Mouse (Mus musculus) kidney, adult 11 months (tissue): ENCODE results near the gene Lix1l.

ENCODE experiments used
- DNase-seq: peaks from one replicate; pipeline ENCODE4 v3.0.0; 2022

Gene Lix1l

DNA sequence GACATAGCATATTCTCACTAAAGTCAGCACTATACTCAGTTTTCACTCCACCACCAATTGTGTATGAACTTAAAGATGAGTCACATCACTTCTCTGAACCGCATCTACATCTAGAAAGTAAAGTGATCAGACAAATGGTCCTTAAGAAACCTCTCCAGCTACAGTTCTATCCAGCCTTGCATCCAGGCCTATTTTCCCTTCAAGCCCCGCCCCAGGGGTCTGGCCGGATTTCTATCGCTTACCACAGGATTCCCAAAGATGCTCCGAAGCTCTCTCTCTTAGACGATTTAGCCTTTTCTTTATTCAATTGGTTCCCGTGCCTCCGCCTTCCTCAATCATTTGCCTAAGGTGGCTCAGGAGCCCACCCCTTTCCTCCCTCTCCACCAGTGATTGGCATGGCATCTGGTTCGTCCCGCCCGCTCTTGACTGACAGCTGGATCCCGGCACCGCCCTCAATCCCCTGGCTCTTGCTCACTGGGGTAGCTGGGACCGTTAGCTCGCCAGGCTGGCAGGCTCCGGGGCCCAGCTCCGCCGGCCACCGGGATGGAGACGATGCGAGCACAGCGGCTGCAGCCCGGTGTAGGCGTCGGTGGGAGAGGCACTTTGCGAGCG lies at the start of gene Lix1l:
Lix1l (plus strand) TSS at position 511 of the 612 bp plus-strand sequence.
- DNase-seq, result peak; percentile 93

DNA sequence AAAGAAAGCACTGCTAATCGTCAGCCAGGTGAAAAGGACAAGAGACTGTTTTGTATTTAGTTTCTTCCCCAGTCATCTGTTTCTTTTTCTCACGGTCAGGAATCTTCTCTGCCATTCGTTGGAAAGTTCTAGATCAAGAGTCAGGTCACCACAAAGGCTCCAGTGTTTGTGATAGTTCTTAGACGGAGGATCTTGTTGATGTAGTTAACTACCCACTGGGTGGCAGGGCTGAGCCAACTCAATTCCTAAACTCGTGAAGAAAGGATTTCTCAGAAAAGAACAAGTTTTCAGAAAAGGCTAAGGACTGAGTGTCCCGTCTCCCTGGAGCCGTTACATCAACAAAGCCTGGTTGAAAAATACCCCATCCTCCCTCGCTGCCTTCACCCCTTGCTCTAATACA lies 49.7 kb upstream of the Lix1l start:
- peak; percentile 69 for DNase-seq

DNA sequence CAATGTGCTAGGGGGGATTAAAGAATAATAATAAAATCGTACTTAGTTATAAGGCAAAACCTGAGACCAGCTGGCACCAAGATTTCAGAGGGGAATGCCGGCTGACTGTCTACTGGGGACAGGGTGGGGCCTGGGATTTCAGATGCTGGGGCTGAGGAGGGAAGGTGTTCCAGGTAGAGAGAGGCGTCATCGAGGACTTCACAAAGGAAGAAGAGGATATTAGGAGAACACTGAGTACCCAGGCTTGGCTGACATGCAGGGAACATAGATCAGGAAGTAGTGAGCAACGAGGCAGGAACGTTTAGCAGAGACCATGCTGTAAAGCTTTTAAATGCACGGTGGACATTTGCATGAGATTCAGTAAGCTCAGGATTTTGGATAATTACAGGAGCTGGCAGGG lies 49.1 kb upstream of the Lix1l start:
- no peak for DNase-seq

DNA sequence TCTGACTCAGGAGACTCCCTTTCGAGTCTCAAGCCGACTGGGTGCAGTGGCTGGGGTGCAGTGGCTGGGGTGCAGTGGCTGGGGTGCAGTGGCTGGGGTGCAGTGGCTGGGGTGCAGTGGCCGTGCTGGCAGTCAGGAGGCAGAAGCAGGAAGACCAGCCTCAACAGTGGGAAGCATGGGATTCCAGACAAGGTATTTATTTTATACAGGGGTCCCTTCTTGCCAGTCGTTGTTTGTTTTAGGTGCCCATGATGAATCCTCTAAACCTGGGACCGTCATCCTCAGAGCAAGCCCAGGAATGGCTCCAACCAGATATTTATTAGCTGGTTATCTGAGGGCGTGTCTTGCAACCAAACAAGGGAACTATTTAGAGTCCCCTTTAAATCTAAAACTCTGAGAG lies 47.3 kb upstream of the Lix1l start:
- DNase-seq, result no peak

DNA sequence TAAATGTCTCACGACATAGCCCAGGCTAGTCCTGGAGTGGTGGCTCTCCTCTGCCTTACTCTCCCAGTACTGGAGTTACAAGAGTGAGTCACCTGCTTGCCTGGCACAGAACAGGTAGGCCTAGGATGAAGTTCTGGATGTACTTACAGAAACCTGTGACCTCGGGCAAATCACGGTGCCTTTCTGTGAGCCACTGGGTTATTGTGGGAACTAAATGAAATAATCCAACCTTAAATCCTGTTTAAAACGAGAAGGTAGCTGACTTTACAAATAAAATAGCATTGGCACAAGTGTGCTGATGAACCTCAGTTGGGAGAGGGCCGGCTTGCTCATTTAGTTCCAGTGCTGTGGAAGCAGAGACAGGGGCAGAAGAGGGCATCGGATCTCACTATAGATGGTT lies 46.7 kb upstream of the Lix1l start:
- peak; percentile 34 for DNase-seq

DNA sequence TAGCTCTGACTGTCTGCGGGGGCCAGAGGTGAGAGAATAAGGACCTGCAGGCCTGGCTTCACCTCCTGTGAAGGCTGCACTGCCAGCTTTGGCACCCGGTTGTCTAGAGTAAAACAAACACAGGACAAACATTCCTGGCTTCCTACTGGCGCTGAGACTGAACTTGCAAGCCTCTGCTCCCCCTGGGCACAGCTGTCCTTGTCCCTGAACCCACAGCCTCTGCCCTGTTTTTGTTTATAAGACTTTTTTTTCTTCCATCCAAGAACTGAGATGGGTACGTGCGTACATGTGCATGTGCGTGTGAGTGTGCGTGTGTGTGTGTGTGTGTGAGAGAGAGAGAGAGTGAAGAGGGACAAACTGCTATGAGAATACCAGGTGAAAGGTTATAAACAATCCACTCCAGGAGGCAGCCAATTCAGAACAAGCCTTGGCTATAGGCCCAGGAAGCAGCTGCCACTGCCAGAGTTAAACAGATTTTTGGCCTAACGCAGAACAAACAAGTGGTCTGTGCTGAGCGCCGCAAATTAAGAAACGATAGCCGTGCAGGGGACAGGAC lies 45.8 kb upstream of the Lix1l start:
- peak; percentile 92 for DNase-seq

DNA sequence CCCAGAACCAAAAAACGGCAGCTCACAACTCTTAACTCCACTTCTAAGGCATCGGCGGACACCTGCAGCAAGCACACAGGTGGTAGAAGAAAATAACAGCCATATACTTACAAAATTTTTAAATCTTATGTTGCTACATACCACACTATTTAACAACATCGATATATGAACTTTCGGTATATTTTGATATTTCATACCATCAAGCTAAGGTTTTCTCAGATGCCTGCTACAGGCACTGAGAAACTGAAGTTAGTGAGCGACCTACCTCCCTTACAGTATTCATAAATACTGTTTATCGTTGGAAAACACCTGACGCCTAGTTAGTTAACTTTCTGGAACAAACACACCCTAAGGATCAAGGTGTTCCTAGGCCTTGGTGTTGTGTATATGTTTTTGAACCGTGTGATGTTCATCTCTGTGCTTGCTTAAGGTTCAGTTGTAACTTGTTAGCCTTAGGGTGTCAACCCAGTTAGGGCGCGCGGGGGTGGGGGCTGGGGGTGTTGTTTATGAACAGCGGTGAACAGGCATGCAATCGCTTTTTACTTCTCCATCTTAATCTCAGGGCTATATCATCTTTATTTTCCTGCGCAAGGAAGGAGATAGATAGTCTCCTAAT lies 44.8 kb upstream of the Lix1l start:
- no peak for DNase-seq

DNA sequence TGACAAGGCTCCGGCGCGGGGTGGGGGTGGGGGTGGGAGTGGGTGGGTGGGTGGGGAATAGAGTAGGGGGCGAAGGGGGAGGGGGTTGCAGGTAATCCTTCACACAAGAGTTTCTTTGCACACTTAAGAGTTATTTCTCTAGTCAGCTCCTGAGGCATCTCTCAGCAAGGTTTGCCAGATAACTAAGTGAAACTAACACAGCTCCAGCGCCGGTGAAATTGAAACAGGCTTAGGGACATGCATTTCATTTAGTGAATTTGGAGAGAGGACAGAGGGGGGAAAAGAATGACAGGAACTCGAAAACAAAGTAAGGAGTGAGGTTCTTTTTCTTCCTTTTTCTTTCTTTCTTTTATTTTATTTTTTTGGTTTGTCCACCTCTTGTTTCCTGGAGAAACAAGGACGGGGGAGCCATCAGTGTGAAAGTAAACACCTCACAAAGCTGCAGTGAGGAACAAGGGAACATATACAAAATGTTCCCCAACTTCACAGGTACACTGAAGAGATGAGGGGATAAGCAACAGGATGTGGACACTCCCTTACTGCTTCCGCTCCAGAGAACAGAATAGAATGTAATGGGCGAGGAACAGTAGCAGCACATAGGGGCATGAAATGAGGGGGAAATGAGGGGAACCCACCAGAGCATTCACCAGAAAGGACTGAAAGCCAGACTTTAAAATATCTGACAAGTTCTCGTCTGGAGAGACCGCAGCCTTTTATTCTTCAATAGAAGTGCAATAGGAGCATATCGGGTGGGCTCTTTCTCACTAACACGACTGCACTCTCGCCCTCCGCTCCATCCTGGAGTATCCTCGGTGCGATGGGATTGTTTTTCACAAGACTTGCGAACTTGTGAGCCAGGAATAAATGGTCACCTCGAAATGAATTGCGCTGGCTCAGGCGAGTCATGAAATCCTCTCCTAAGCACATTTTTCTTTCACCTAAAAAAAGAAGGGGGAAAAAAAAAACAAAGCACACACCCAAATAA lies 44.0 kb upstream of the Lix1l start:
- DNase-seq, result peak; percentile 30

DNA sequence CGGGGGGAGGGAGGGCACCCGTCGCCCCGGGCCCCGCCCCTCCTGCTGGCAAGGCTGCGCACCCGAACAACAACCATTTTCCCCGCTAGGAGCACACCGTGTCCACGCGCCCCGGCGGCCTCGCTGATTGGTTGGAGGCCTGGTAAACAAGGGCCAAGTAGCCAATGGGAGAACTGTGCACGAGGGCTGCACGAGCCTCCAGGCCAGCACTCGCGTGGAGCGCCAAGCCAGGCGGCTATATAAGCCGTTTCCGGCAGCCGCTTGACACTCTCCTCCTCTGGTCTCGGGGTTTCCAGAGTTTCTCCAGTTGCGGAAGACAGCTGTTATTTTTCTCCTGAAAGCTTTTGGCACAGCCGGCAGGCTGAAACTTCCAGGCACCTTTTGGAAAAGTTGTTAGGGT lies 43.3 kb upstream of the Lix1l start, which contains the start of gene Txnip:
Txnip (plus strand) TSS at position 264 of the 400 bp plus-strand sequence.
- peak; percentile 100 for DNase-seq

DNA sequence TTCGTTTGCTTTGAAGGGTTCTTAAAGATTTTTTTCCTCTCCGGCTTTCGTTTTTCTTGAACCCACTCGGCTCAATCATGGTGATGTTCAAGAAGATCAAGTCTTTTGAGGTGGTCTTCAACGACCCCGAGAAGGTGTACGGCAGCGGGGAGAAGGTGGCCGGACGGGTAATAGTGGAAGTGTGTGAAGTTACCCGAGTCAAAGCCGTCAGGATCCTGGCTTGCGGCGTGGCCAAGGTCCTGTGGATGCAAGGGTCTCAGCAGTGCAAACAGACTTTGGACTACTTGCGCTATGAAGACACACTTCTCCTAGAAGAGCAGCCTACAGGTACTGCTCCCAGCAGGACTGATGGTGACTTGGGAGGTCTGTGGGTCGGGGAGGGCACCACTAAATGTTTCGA lies 42.8 kb upstream of the Lix1l start:
- peak; percentile 49 for DNase-seq

DNA sequence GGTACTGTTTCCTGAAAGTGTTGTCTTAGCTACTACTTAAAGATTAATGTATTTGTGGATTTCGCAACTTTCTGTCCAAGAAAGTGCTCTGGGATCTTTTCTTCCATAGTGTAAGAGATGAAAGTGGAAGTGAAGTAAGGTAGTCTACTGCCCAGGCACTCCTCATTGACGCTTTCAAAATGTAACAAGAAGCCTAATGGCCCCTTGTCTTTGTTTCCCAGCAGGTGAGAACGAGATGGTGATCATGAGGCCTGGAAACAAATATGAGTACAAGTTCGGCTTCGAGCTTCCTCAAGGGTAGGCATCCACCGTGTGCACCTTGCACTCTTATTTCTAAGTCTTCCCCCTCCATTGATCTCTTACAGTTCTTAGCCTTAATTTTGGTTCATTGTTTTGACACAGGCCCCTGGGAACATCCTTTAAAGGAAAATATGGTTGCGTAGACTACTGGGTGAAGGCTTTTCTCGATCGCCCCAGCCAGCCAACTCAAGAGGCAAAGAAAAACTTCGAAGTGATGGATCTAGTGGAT lies 42.2 kb upstream of the Lix1l start:
- no peak for DNase-seq

DNA sequence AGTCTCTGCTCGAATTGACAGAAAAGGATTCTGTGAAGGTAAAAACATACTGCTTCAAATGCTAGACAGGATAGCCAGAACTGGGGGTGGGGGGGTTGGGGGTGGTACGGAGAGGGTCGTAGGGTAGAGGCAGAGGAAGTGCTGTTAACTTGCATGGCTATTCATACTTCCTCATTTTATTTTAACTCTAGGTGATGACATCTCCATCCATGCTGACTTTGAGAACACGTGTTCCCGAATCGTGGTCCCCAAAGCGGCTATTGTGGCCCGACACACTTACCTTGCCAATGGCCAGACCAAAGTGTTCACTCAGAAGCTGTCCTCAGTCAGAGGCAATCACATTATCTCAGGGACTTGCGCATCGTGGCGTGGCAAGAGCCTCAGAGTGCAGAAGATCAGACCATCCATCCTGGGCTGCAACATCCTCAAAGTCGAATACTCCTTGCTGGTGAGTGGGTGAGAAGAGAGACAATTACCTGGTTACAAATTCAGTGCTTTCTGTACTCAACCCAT lies 41.5 kb upstream of the Lix1l start:
- peak; percentile 18 for DNase-seq

DNA sequence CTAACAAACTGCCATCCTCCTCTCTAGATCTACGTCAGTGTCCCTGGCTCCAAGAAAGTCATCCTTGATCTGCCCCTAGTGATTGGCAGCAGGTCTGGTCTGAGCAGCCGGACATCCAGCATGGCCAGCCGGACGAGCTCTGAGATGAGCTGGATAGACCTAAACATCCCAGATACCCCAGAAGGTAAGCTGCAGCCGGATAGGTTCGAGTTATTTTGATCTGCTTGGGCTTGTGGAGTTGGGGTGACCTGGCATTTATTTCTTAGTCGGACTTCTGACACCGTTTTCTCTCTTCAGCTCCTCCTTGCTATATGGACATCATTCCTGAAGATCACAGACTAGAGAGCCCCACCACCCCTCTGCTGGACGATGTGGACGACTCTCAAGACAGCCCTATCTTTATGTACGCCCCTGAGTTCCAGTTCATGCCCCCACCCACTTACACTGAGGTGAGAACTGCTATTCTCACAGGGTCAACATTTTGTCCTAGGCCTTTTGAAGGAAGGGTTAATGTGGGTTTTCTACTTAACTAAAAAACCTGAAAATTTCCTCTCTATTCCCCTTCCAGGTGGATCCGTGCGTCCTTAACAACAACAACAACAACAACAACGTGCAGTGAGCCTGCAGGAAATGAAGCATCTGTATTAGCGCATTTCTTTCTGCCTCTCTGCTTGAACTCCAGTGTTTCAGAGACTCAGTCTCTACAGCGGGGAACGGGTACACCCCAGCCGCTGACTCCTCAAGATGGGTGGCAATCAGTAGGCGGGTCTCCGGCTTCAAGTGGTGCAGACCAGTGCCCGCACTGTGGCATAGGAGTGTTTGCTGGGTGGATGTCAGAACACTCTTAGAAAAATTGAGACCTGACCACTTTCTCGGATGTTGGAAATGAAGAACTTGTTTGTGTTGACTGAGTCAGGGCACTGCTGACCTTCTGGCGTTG lies 40.8 kb upstream of the Lix1l start:
- peak; percentile 17 for DNase-seq

DNA sequence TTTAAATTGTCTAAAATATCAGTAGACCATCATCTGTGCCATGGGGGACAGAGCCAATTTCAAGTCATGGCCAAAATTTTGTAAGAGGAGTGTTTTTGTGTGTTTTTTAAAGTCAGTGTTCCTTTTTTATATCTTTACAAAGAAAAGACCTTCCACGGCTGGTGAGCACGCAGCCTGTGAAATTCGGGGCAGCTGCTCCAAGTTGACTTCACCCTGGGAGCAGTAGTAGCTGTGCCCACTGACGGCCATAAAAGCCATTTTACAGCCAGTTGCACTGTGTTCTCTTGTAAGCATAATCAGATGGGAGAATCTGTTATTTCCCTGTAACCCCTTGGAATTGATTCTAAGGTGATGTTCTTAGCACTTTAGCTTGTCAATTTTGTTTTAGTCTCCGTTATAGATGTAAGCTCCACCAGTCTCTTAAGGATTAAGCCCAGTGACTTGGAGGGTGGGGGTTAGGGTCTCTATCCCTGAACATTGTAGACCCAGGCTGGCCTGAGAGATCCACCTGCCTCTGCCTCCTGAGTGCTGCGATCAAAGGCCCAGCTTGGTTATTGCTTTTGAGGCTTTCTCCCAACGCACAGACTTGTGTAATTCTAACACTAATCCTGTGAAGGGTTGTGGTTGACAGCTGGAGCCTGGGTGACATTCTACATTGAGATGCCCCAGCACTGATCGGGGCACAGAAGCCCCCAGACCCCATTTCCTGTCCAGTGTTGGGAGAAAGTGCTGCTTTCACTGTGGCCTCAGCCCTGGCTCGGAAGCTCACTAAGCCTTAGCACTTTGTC lies 39.9 kb upstream of the Lix1l start:
- peak; percentile 26 for DNase-seq

DNA sequence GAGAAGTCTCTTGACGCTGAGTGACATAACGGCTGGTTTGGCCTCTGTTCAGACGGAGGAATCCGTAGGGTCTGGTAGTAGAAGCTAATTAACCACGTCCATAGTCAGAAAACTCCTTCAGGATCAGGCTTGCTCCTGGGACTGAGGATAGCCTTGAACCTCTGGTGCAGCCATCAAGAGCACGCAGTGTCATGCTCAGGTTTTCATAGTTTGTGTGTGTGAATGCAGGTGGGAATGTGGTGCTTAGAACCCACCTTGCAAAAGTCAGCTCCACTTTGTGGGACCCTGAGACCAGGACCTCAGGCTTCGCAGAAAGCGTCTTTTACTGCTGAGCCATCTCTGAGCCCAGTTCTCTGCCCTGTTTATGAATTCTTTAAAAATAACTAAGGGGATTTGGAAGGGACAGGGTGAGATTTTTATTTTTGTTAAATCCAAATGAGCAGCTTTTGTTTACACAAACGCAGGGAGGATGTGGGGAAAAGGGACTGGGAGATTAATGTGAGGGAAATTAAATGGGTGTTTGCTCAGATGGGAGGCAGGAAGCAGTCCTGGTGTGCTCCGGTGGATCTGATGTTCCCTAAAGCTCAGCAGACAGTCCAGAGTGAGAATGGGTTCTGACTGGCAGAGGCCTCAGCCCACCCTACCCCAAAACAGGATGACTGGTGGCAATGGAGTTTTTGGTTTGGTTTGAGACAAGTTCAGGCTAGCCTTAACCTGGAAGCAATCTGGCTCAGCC lies 38.8 kb upstream of the Lix1l start:
- peak; percentile 52 for DNase-seq

DNA sequence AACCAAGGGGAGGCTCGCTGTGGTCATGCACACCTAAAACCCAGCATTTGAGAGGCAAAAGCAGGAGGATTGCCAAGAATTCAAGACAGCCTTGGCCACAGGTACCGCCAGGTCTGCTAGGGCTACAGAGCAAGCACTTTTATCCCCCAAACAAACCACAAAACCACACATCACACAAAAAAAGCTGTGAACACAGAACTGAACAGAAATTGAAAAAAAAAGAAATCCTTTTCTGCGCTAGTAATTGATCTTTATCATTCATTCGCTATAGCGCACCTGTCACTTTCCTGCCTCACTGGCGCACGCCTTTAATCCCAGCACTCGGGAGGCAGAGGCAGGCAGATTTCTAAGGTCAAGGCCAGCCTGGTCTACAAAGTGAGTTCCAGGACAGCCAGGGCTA lies 37.7 kb upstream of the Lix1l start:
- peak; percentile 44 for DNase-seq

DNA sequence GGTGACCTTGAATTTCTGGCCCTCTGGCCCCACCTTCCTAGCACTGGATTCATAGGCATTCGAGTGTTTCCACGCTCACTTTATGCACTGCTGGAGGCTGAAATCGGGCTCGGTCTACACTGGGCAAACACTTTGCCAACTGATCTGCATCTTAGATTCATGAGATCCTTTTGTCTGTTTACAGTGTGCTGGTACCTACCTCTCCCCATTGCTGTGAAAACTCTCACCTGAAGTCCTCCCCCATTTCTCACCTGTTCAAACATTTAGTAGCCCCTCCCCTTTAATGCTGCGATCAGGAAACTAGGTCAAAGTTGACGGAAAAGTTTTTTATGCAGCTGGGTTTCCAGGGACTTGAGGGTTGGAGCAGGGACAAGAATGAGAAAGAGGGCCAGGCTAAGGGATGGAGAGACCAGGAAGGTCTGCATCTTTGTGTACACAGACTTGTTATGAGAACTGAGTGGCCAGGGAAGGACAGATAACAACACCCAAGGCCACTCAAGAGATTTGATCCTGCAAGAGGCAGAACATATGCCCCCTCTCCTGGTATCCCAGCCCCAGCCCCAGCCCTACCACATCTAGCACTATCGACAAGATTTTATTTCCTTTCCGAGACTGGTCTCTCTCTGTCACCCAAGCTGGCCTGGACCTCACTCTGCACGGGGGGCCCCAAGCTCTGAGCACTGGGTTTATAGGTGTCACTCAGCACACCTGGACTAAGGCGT lies 36.9 kb upstream of the Lix1l start:
- DNase-seq, result peak; percentile 77

DNA sequence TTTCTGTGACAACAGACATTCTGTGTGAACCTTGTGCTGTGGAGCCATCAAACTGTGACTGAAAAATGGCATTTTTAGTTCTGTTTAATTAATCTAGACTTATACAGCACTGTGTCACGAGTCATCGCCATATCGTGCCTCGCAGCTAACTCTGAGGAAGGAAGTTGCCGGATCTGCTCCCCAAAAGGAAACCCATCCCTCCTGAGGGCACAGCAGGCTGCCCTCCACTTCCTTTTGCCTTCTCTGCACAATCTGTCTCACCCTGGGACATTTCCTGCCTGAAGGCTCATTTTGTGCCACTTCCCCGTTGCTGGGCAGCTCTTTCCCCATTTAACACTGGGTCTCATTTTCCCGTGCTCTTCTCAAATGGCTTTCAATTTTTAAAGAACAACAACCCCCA lies 36.3 kb upstream of the Lix1l start:
- peak; percentile 69 for DNase-seq

DNA sequence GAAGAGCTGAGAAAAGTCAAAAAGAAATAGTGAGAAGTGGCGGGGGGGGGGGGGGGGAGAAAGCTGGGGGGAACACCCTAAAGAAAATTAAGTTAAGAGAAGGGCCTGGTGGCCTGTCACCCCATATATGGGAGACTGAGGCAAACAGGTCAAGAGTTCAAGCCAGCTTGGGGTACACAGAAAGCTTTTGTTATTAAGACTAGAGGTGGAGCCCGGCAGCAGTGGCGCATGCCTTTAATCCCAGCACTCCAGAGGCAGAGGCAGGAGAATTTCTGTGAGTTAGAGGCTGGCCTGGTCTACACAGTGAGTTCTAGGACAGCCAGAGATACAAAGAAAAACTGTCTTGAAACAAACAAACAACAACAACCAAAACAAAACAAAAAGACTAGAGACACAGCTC lies 35.8 kb upstream of the Lix1l start:
- no peak for DNase-seq
